Mouse (Mus musculus) neural tube, embryonic 14.5 days (tissue): ENCODE measurements at regions not wholly inside any gene's neighbourhood (a gene's known extent, or its start where the extent isn't known, plus 50 kb on each side); places are given as distances from the start of the nearest gene placed in this dataset.

Experiments used
- ATAC-seq: fragments of 200-750 bp; cut with Nextera tagmentation; 2 replicates; pipeline ENCODE4 v1.8.0; 2017; ENCODE audit warnings: low read depth, mild to moderate bottlenecking, moderate TSS enrichment, moderate library complexity
- H3K27ac ChIP-seq: fragments of 300-500 bp; sonication (generic); 2 replicates; pipeline ENCODE4 v1.5.1; 2014; ENCODE audit warnings: low read depth, mild to moderate bottlenecking, control low read depth, low read length, moderate library complexity, mixed read lengths
- H3K27me3 ChIP-seq: fragments of 300-500 bp; sonication (generic); 2 replicates; pipeline ENCODE4 v1.6.1; 2014; ENCODE audit warnings: low read length; ENCODE audit not compliant: control insufficient read depth, insufficient read depth
- H3K36me3 ChIP-seq: fragments of 300-500 bp; sonication (generic); 2 replicates; pipeline ENCODE4 v1.6.1; 2014; ENCODE audit warnings: low read length, mixed read lengths; ENCODE audit not compliant: control insufficient read depth, insufficient read depth
- H3K4me1 ChIP-seq: fragments of 300-500 bp; sonication (generic); 2 replicates; pipeline ENCODE4 v1.6.1; 2014; ENCODE audit warnings: low read length; ENCODE audit not compliant: control insufficient read depth, insufficient read depth
- H3K4me2 ChIP-seq: fragments of 300-500 bp; sonication (generic); 2 replicates; pipeline ENCODE4 v1.6.1; 2014; ENCODE audit warnings: mild to moderate bottlenecking, low read depth, low read length, control low read depth
- H3K4me3 ChIP-seq: fragments of 300-500 bp; sonication (generic); 2 replicates; pipeline ENCODE4 v1.5.1; 2014; ENCODE audit warnings: low read depth, low read length, control low read depth, mixed read lengths
- H3K9ac ChIP-seq: fragments of 300-500 bp; sonication (generic); replicated peaks from 2 replicates; pipeline ENCODE4 v1.6.1; 2014; ENCODE audit warnings: low read depth, mild to moderate bottlenecking, control low read depth, low read length, mixed read lengths
- H3K9me3 ChIP-seq: fragments of 300-500 bp; sonication (generic); 2 replicates; pipeline ENCODE4 v1.6.1; 2016; ENCODE audit warnings: low read length; ENCODE audit not compliant: control insufficient read depth
- WGBS: fragments of 180-500 bp; shearing (Covaris S2); extraction: QIAGEN DNeasy Blood & Tissue Kit; methylation state at CpG from one replicate; pipeline ENCODE4 v1.1.7; 2014; 5-methylcytosine and 5-hydroxymethylcytosine counted together

GRCm38 (mm10) chr3:133651996-133652395 lies 107.1 kb upstream of the Tet2 start:
- Histone ChIP-seq H3K27me3 (no peaks in the 10 kb centered on the region), H3K4me3 (no peak overlapping the region), H3K9ac (no peak overlapping the region), H3K4me1 (no peaks in the 10 kb centered on the region), H3K36me3 (no peaks in the 10 kb centered on the region), H3K4me2 (no peak overlapping the region), H3K27ac (no peak overlapping the region), H3K9me3 (no peaks in the 10 kb centered on the region)
- WGBS: 83% methylated on average over 4 of the region's 4 CpGs
- ATAC-seq: no peak

- Histone ChIP-seq H3K9me3 (no peaks in the 10 kb centered on the region), H3K4me3 (no peak overlapping the region)
- ATAC-seq: no peak
Observed at GRCm38 (mm10) chr3:133659759-133660158, 114.8 kb upstream of the Tet2 start.

GRCm38 (mm10) chr3:133661303-133661702 lies 116.4 kb upstream of the Tet2 start:
- Histone ChIP-seq H3K9ac (no peak overlapping the region), H3K9me3 (no peaks in the 10 kb centered on the region), H3K27ac (no peak overlapping the region), H3K36me3 (no peaks in the 10 kb centered on the region), H3K4me1 (no peaks in the 10 kb centered on the region), H3K4me2 (no peak overlapping the region), H3K4me3 (no peak overlapping the region), H3K27me3 (no peaks in the 10 kb centered on the region)
- 78% methylated on average over 3 of the region's 3 CpGs for WGBS
- ATAC-seq: no peak

More at GRCm38 (mm10) chr3:133659759-133660158, 114.8 kb upstream of the Tet2 start:
- H3K4me1 ChIP-seq: no peaks in the 10 kb centered on the region
- H3K36me3 ChIP-seq: no peaks in the 10 kb centered on the region
- H3K27ac ChIP-seq: no peak overlapping the region
- H3K4me2 ChIP-seq: no peak overlapping the region
- H3K27me3 ChIP-seq: no peaks in the 10 kb centered on the region
- WGBS: 85% methylated on average over 8 of the region's 8 CpGs
- no peak overlapping the region for H3K9ac ChIP-seq

GRCm38 (mm10) chr3:133664914-133665313 lies 120.0 kb upstream of the Tet2 start:
- Histone ChIP-seq H3K27me3 (no peaks in the 10 kb centered on the region), H3K4me1 (no peaks in the 10 kb centered on the region), H3K36me3 (no peaks in the 10 kb centered on the region), H3K4me2 (no peak overlapping the region), H3K4me3 (no peak overlapping the region), H3K9me3 (no peaks in the 10 kb centered on the region), H3K9ac (no peak overlapping the region), H3K27ac (no peak overlapping the region)
- 88% methylated on average over 3 of the region's 3 CpGs for WGBS
- no peak for ATAC-seq

GRCm38 (mm10) chr3:133665425-133666317 lies 120.7 kb upstream of the Tet2 start:
- no peak overlapping the region for H3K9ac ChIP-seq
- no peaks in the 10 kb centered on the region for H3K27me3 ChIP-seq
- ATAC-seq: no peak
- no peaks in the 10 kb centered on the region for H3K36me3 ChIP-seq
- no peaks in the 10 kb centered on the region for H3K4me1 ChIP-seq
- no peak overlapping the region for H3K4me3 ChIP-seq
- WGBS: 92% methylated on average over 6 of the region's 6 CpGs
- H3K4me2 ChIP-seq: no peak overlapping the region
- H3K27ac ChIP-seq: no peak overlapping the region
- H3K9me3 ChIP-seq: no peaks in the 10 kb centered on the region

GRCm38 (mm10) chr3:133672742-133673447 lies 128.0 kb upstream of the Tet2 start:
- WGBS: 87% methylated on average over 10 of the region's 10 CpGs
- Histone ChIP-seq H3K36me3 (no peaks in the 10 kb centered on the region), H3K27ac (no peak overlapping the region)

GRCm38 (mm10) chr3:133677892-133678291 lies 133.0 kb upstream of the Tet2 start:
- Histone ChIP-seq H3K36me3 (no peaks in the 10 kb centered on the region), H3K9me3 (no peaks in the 10 kb centered on the region), H3K27ac (no peak overlapping the region), H3K4me3 (no peak overlapping the region), H3K4me2 (no peak overlapping the region), H3K27me3 (no peaks in the 10 kb centered on the region), H3K9ac (no peak overlapping the region), H3K4me1 (no peaks in the 10 kb centered on the region)
- no peak for ATAC-seq
- 87% methylated on average over 1 of the region's 1 CpGs for WGBS

More at GRCm38 (mm10) chr3:133672742-133673447, 128.0 kb upstream of the Tet2 start:
- no peak overlapping the region for H3K4me2 ChIP-seq
- ATAC-seq: no peak
- H3K4me1 ChIP-seq: no peaks in the 10 kb centered on the region
- H3K27me3 ChIP-seq: no peaks in the 10 kb centered on the region
- H3K4me3 ChIP-seq: no peak overlapping the region
- no peaks in the 10 kb centered on the region for H3K9me3 ChIP-seq
- H3K9ac ChIP-seq: no peak overlapping the region

- no peaks in the 10 kb centered on the region for H3K27me3 ChIP-seq
- no peak overlapping the region for H3K27ac ChIP-seq
- H3K4me3 ChIP-seq: no peak overlapping the region
- WGBS: 86% methylated on average over 1 of the region's 1 CpGs
- no peaks in the 10 kb centered on the region for H3K4me1 ChIP-seq
- H3K36me3 ChIP-seq: no peaks in the 10 kb centered on the region
- no peak for ATAC-seq
- H3K9ac ChIP-seq: no peak overlapping the region
- no peak overlapping the region for H3K4me2 ChIP-seq
- no peaks in the 10 kb centered on the region for H3K9me3 ChIP-seq
Observed at GRCm38 (mm10) chr3:133679891-133680290, 135.0 kb upstream of the Tet2 start.

GRCm38 (mm10) chr3:133680343-133680742 lies 135.4 kb upstream of the Tet2 start:
- Histone ChIP-seq H3K27ac (no peak overlapping the region), H3K36me3 (no peaks in the 10 kb centered on the region), H3K4me1 (no peaks in the 10 kb centered on the region), H3K4me2 (no peak overlapping the region), H3K27me3 (no peaks in the 10 kb centered on the region), H3K9me3 (no peaks in the 10 kb centered on the region), H3K9ac (no peak overlapping the region), H3K4me3 (no peak overlapping the region)
- no peak for ATAC-seq
- 90% methylated on average over 2 of the region's 2 CpGs for WGBS
